Mouse (Mus musculus) myocyte (in vitro differentiated cells): ENCODE measurements at regions not wholly inside any gene's neighbourhood (a gene's known extent, or its start where the extent isn't known, plus 50 kb on each side); places are given as distances from the start of the nearest gene placed in this dataset.

ENCODE experiments used
- H3K27me3 ChIP-seq: one replicate; pipeline ENCODE4 v1.6.1; 2011; ENCODE audit not compliant: control insufficient read depth, insufficient read depth, insufficient read length
- H3K36me3 ChIP-seq: one replicate; pipeline ENCODE4 v1.6.1; 2011; ENCODE audit not compliant: control insufficient read depth, insufficient read depth
- H3K4me2 ChIP-seq: one replicate; pipeline ENCODE4 v1.6.1; 2011; ENCODE audit warnings: low read depth, control low read depth
- H3K4me3 ChIP-seq: one replicate; pipeline ENCODE4 v1.5.1; 2011; ENCODE audit warnings: mild to moderate bottlenecking, control low read depth, moderate library complexity
- H3K79me2 ChIP-seq: one replicate; pipeline ENCODE4 v1.6.1; 2011; ENCODE audit not compliant: control insufficient read depth, insufficient read depth
- H3ac ChIP-seq: one replicate; pipeline ENCODE4 v1.6.1; 2011; ENCODE audit not compliant: control insufficient read depth, insufficient read length
- CEBPB ChIP-seq: IDR thresholded peaks from 2 replicates; pipeline ENCODE4 v1.6.1; 2011; ENCODE audit warnings: mild to moderate bottlenecking, moderate library complexity; ENCODE audit not compliant: poor library complexity, insufficient read depth, severe bottlenecking
- E2F4 ChIP-seq: IDR thresholded peaks from one replicate; pipeline ENCODE4 v1.6.1; 2011; ENCODE audit warnings: mild to moderate bottlenecking, control low read depth, moderate library complexity; ENCODE audit not compliant: insufficient read depth
- MAX ChIP-seq: IDR thresholded peaks from one replicate; pipeline ENCODE4 v1.6.1; 2011; ENCODE audit warnings: low read depth, mild to moderate bottlenecking, control low read depth
- MYOD1 ChIP-seq, 3 experiments: IDR thresholded peaks; one replicate each; pipeline ENCODE4 v1.6.1; 2011; ENCODE audit warnings: control low read depth in 2 of 3, low read depth in 2 of 3, mild to moderate bottlenecking in 2 of 3, moderate library complexity in 1 of 3; ENCODE audit not compliant: insufficient read length in 2 of 3, control insufficient read depth in 1 of 3
- MYOG ChIP-seq, 3 experiments: IDR thresholded peaks; one replicate each; pipeline ENCODE4 v1.6.1; 2011; ENCODE audit warnings: control low read depth in 2 of 3, low read depth in 2 of 3, mild to moderate bottlenecking in 2 of 3; ENCODE audit not compliant: insufficient read length in 2 of 3, control insufficient read depth in 1 of 3, insufficient read depth in 1 of 3
- POLR2A ChIP-seq: IDR thresholded peaks from one replicate; pipeline ENCODE4 v1.6.1; 2011; ENCODE audit warnings: low read depth, mild to moderate bottlenecking, control low read depth, moderate library complexity; ENCODE audit not compliant: insufficient read length
- POLR2AphosphoS2 ChIP-seq: IDR thresholded peaks from one replicate; pipeline ENCODE4 v1.6.1; 2011; ENCODE audit warnings: low read depth, control low read depth; ENCODE audit not compliant: insufficient read length
- REST ChIP-seq: IDR thresholded peaks from one replicate; pipeline ENCODE4 v1.6.1; 2011; ENCODE audit warnings: mild to moderate bottlenecking, control low read depth, moderate library complexity; ENCODE audit not compliant: insufficient read depth, insufficient read length
- SRF ChIP-seq: IDR thresholded peaks from one replicate; pipeline ENCODE4 v1.6.1; 2011; ENCODE audit warnings: low read depth; ENCODE audit not compliant: control insufficient read depth, insufficient read length
- TCF12 ChIP-seq: IDR thresholded peaks from one replicate; pipeline ENCODE4 v1.6.1; 2011; ENCODE audit warnings: mild to moderate bottlenecking, control low read depth; ENCODE audit not compliant: poor library complexity, insufficient read depth, severe bottlenecking
- TCF3 ChIP-seq: IDR thresholded peaks from one replicate; pipeline ENCODE4 v1.6.1; 2011; ENCODE audit warnings: low read depth, control low read depth; ENCODE audit not compliant: insufficient read length
- USF1 ChIP-seq: IDR thresholded peaks from one replicate; pipeline ENCODE4 v1.6.1; 2011; ENCODE audit warnings: low read depth, mild to moderate bottlenecking, control low read depth, moderate library complexity

- Histone ChIP-seq H3ac (no peak overlapping the region), H3K27me3 (no peaks in the 10 kb centered on the region), H3K4me3 (no peak overlapping the region), H3K79me2 (no peaks in the 10 kb centered on the region), H3K4me2 (no peak overlapping the region), H3K36me3 (no peaks in the 10 kb centered on the region)
- TF ChIP-seq SRF (no peak), POLR2AphosphoS2 (no peak), MAX (no peak), CEBPB (no peak), REST (no peak), POLR2A (no peak), TCF12 (no peak), USF1 (no peak), MYOG (IDR thresholded peaks at IDR 0.05; ENCODE audit: control insufficient read depth in 1 of 3, insufficient read depth in 1 of 3, insufficient read length in 2 of 3, low read depth in 2 of 3) (no peak), MYOD1 (IDR thresholded peaks at IDR 0.05; ENCODE audit: control insufficient read depth in 1 of 3, insufficient read length in 2 of 3, low read depth in 2 of 3) (no peak), E2F4 (no peak)
Measured at GRCm38 (mm10) chr12:99052599-99052998, 132.2 kb downstream of the Ttc8 start.

DNA sequence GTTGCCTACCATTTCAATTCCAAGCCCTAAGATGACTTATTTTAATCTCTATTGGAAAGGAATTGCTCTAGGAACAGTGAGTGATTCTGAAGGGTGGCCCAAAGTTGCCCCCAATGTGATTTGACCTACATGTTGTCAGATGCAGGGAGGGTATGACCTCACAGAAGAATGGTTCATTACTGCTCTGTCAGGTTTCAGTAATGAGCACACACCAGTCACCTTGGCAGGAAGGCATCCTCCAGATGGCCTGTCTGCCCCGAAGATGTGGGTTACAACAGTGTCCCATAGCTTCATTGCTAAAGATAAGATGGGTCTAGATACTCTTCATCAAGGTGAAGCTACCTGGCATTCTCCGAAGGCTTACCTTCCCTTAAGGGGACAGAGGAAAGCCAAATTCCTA, 137.1 kb downstream of the Ttc8 start:
- Histone ChIP-seq H3K27me3 (no peaks in the 10 kb centered on the region), H3ac (no peak overlapping the region), H3K36me3 (no peaks in the 10 kb centered on the region), H3K4me3 (no peak overlapping the region), H3K79me2 (no peaks in the 10 kb centered on the region), H3K4me2 (no peak overlapping the region)
- no peak for TF ChIP-seq POLR2A
- TF ChIP-seq CEBPB: no peak
- no peak for TF ChIP-seq TCF12
- no peak for TF ChIP-seq MAX
- TF ChIP-seq MYOG (IDR thresholded peaks at IDR 0.05; ENCODE audit: control insufficient read depth in 1 of 3, insufficient read depth in 1 of 3, insufficient read length in 2 of 3, low read depth in 2 of 3): no peak
- TF ChIP-seq SRF: no peak
- no peak for TF ChIP-seq MYOD1 (IDR thresholded peaks at IDR 0.05; ENCODE audit: control insufficient read depth in 1 of 3, insufficient read length in 2 of 3, low read depth in 2 of 3)

DNA sequence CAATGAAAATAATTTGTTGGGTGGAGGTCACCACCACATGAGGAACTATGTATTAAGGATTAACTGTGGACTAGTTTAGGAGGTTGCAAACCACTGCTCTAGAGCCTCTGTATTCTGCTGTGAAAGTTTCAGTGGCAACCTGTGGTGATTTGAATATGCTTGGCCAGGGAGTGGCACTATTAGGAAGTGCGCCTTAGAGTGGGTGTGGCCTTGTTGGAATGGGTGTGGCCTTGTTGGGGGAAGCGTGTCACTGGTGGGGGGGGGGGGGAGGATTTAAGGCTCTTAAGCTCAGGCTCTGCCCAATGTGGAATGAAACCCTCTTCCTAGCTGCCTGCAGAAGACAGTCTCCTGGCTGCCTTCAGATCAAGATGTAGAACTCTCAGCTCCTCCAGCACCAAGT, 138.5 kb downstream of the Ttc8 start:
- TF ChIP-seq E2F4: no peak

GRCm38 (mm10) chr12:99059491-99059890, 139.1 kb downstream of the Ttc8 start:
- no peaks in the 10 kb centered on the region for H3K79me2 ChIP-seq
- no peaks in the 10 kb centered on the region for H3K27me3 ChIP-seq
- no peaks in the 10 kb centered on the region for H3K36me3 ChIP-seq
- no peak overlapping the region for H3K4me2 ChIP-seq
- no peak overlapping the region for H3ac ChIP-seq
- H3K4me3 ChIP-seq: no peak overlapping the region
- TF ChIP-seq USF1 (no peak), TCF3 (no peak), REST (no peak), MAX (no peak), POLR2AphosphoS2 (no peak), CEBPB (no peak), POLR2A (no peak)

More for the DNA sequence above, 138.5 kb downstream of the Ttc8 start:
- H3K79me2 ChIP-seq: no peaks in the 10 kb centered on the region
- H3K36me3 ChIP-seq: no peaks in the 10 kb centered on the region
- no peak overlapping the region for H3K4me3 ChIP-seq
- H3ac ChIP-seq: no peak overlapping the region
- no peaks in the 10 kb centered on the region for H3K27me3 ChIP-seq
- no peak overlapping the region for H3K4me2 ChIP-seq

DNA sequence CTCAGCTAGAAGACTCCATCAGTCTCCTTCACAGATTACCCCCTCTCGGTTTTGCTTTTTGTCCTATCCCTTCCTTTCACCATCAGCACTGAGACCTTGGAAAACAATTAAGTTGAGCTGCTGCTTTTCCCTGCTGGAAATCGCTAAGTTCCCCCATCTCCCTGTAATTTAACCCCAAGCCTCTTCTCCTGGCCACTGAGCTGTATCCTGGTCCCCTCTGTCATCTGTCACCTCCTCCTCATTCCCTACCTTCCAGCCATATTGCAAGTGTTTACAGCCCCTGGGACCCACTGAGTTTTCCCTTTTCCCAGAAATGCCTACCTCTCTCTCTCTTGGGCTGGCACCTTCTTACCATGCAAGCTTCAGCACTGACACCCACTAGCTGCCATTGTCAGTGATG, 140.3 kb downstream of the Ttc8 start:
- Histone ChIP-seq H3K4me2 (no peak overlapping the region), H3ac (no peak overlapping the region), H3K27me3 (no peaks in the 10 kb centered on the region), H3K36me3 (no peaks in the 10 kb centered on the region), H3K79me2 (no peaks in the 10 kb centered on the region), H3K4me3 (no peak overlapping the region)
- TF ChIP-seq USF1: no peak

- no peaks in the 10 kb centered on the region for H3K27me3 ChIP-seq
- H3K79me2 ChIP-seq: no peaks in the 10 kb centered on the region
- TF ChIP-seq TCF3 (no peak), TCF12 (no peak), POLR2AphosphoS2 (no peak), E2F4 (no peak), USF1 (no peak), CEBPB (no peak), REST (no peak), SRF (no peak), MYOG (IDR thresholded peaks at IDR 0.05; ENCODE audit: control insufficient read depth in 1 of 3, insufficient read depth in 1 of 3, insufficient read length in 2 of 3, low read depth in 2 of 3) (no peak), MYOD1 (IDR thresholded peaks at IDR 0.05; ENCODE audit: control insufficient read depth in 1 of 3, insufficient read length in 2 of 3, low read depth in 2 of 3) (no peak)
- H3K4me2 ChIP-seq: no peak overlapping the region
- no peaks in the 10 kb centered on the region for H3K36me3 ChIP-seq
- no peak overlapping the region for H3ac ChIP-seq
- no peak overlapping the region for H3K4me3 ChIP-seq
Measured at GRCm38 (mm10) chr12:99063441-99063840, 143.1 kb downstream of the Ttc8 start.
